Mouse (Mus musculus) frontal cortex, adult (tissue): ENCODE results near the gene Rps26.
A peak's percentile ranks its signal among the peaks of the same experiment; 100 is the strongest.

Experiments
- ATAC-seq: cut with Nextera tagmentation; 2 replicates; pipeline ENCODE4 v1.9.2; 2017; ENCODE audit warnings: mild to moderate bottlenecking, moderate library complexity, mixed read lengths; ENCODE audit not compliant: low TSS enrichment

Rps26 gene

DNA sequence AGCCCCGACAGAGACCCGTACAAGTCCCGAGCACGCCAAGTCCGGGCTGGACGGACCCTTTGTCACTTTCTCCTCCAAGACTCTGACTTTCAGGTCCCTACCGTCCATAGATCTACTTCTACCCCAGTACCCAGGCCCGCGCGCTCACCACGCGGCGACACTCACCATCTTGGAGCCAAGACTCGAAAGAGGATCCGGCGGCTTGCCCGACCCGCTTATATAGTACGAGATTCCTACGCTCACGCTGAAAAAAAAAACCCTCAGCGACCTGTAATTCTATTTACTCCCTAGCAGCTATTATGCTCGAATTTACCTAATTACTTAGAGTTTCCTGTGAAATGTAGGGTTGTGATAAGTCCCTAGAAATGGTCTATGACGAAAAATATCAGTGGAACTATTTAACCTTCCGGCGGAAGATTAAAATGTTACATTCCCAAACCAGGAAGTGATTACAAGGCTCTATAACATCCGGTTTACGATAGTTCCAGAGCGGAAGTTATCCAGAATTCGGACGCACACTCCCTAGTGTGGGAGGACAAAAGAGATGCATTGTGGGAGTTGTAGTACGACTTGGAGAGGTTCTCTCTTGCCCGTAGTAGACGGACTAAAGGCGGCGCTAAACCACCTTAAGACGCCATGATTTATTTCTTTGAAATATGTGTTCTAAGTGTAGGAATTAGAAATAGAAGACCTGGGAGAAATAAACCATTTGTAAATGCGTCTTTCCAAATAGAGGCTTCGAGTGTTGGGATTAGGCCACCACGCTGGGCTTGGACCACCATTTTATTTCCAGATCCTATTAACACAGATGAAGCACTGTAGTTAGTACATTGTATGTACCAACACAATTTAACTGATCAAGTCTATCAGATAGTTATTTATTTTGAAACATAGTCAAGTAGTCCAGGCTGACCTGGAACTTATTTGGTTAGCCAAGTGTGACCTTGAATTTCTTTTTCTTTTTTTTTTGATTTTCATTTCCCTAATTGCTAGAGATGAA is at the start of gene Rps26:
Gene Rps26, minus strand, starts transcription at position 437 of the 1,000 bp plus-strand sequence.
- peak; percentile 98 for ATAC-seq

DNA sequence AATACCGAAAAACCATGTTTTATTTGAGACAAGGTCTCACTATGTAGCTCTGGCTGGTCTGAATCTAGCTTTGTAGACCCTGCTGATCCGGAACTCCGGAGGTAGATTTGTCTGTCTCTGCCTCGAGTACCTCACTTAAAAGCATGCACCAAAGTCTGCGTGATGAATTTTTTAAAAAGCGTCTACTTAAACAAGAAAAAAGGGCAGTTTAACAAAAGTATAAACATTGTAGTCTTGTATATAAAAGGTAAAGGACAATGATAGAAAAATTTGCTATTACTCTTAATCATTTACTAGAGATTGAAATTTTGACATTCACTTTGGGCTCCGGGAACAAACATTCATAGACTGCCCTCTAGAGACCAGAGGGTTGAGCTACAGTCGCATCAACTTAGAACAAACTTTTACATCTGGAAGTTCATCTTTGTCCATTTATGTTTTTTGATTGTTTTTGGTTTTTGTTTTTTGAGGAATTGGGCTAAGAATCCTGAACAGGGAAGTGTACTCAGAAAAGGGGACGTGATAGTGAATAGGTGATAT is 48.0 kb upstream of the Rps26 start:
- ATAC-seq, result no peak

DNA sequence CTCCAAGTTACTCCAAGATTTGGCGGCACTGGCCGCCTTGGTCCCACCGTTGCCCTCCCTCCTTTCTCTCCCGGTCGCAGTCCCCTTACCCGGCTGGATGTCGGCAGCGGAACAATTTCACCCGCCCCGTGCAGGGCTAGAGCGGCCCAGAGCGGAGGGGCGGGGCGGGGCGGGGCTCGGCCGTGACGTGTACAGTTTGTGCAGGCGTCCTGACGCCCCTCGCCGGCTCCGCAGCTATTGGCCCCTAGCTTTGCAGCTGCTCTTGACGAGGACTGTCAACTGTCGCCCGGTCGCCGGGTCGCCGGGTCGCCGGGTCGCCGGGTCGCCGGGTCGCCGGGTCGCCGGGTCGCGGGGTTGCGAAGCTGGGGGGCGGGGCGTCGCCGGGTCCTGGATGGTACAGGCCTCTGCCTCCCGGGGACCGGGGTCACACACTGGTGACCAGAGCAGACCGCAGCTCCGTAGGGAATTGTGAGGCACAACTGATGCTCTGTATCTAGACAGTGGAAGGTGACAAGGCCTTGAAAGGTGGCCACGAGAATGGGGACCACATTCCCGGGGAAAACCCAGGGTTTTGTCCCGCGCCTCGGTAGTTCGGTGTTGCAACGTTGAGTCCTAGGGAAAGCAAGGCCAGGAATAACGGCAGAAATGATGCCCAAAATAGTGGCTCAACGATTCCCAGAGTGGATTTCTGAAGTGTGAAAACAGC is 47.4 kb upstream of the Rps26 start, which contains the start of gene Suox:
Gene Suox, minus strand, starts transcription at position 311 of the 706 bp plus-strand sequence.
- ATAC-seq, result peak; percentile 79

DNA sequence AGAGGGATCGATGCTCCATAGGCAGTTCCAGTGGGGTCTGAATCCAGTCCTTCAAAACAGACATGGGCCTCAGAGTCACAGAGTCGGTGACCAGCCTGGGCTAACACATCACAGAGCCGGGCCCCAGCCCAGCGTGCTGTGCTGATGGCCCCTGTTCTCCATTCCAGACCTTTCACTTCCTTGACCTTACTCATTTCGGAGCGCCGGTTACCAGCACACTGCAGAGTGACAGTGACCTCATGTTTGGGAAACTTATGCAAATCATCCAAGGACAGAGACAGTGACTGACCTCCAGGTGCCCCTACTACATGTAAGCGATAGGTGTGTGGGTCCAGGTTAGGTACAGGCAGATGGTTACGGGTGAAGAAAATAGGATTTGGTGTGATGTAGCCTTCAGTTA is 44.6 kb upstream of the Rps26 start:
- ATAC-seq, result no peak

DNA sequence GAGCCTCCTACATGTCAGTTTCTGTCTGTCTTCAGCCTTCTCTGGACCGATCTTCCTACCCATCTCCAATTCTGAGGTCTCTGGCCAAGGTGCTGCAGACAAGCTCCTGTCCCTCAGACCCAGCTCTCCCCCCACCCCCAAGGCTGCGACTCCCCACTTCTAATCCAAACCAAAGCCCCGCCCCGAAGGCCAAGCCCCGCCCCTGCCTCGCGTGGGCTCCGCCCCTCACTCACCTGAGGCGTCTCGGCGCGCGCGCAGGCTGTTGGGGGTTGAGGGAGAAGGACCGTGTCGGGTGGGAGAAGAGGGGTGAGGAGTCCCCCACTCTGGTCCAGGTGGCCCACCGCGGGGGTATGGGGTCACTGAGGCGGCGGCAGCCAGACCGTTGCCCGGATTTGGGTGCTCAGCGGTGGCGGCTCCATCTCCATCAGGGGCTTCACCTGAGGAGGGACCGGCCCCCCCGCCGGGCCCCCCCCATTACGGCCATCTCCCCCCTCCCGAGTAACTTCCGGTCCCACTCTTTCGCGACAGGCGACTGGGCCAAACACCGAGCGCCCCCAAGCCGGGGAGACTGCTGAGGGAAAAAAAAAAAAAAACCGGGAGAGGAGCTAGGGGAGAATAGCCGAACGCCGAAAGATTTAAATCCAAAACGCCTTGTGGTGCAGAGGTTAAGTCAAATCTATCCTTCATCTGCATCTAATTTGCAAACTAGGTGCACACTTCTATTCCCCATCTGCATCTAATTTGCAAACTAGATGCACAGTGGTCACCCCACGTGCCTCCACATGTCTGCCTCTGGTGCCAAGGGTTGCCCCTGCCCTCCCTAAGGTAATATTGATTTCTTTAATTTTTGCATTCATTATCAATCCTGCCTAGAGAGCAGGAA is 42.5 kb upstream of the Rps26 start:
- ATAC-seq, result peak; percentile 42

DNA sequence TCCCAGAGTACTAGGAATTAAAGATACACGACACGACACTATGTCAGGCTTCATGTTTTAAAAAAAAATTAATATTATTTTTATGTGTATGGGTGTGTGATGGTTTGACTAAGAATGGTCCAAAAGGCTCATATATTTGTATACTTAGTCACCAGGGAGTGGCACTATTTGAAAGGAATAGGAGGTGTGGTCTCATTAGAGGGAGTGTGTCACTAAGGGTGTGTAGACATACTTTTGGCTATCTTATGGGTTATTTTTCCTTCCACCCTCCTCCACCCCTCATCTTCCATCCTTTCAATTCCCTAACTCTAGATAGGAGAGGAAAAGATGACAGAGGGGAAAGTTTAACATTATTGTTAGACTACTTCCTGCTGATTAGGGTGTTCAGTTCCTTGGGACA is 39.3 kb upstream of the Rps26 start:
- no peak for ATAC-seq

DNA sequence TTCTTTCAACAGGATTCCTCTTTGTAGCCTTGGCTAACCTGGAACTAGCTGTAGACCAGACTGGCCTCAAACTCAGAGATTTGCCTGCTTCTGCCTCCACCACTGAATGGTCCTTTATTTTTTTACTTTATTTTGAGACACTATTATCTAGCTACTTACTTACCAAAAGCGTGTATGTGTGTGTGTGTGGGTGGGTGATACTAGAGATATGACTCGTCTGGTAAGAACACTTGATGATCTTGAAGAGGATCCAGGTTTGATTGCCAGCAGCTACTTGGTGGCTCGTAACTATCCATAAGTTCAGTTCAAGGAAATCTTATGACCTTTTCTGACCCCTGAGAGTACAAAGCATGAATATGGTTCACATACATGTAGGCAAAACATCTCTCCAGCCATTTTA is 38.8 kb upstream of the Rps26 start:
- no peak for ATAC-seq

DNA sequence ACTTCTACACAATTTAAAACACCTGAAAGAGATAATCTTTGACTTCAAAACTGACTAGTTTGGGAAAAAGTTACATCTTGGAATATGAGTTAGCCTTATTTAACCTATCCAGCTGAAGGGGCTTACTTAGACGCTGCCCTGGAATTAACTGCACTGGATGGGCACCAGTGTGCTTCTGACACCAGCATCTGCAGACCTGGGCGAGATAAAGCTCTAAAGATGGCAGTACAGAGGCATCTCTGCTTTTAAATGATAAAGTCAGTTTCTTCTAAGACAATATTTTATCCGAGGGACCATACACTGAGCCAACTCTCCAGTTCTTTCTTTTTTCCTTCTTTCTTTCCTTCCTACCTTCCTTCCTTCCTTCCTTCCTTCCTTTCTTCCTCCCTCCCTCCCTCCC is 38.3 kb upstream of the Rps26 start:
- ATAC-seq, result no peak

DNA sequence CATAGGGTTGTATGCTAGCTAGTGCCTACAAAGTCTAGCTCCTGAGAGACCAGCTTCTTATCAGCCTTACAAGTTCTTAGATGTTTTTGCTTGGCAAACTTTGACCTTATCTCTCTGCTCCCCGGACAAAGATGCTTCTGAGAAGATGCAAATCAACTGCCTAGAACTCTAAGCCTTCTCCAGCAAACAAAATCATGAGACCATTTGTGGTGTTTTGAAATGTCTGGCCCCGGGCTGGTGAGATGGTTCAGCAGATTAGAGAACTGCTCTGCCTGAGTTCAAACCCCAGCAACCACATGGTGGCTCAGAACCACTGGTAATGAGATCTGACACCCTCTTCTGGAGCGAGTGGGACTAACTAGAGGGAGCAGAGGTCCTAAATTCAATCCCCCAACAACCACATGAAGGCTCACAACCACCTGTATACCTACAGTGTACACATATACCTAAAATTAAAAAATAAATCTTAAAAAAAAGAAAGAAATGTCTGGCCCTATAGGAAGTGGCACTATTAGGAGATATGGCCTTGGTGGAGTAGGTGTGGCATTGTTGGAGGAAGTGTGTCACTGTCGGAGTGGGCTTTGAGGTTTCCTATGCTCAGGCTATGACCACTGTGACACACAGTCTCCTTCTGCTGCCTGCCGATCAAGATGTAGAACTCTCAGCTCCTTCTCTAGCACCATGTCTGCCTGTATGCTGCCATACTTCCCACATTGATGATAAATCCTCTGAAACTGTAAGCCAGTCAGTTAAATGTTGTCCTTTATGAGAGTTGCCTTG is 37.1 kb upstream of the Rps26 start:
- no peak for ATAC-seq

DNA sequence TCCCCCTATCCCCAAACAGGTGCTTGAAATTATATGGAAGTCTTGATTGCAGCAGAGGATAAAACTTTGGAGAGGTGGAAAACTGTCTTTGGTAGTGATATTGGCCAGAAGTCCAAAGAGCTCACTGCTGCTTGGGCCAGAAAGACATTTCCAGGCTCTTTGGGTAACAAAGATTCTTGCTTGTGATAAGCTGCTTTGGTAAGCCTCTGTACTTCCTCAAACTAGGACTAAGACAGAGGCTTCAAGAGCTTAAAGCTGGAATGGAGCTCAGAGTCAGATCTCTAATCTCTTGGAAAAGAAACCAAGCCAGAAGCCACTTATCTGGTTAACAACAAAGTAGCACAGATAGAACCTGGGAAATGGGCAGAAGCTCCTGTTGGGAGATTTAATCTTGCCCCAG is 35.9 kb upstream of the Rps26 start:
- ATAC-seq, result no peak

DNA sequence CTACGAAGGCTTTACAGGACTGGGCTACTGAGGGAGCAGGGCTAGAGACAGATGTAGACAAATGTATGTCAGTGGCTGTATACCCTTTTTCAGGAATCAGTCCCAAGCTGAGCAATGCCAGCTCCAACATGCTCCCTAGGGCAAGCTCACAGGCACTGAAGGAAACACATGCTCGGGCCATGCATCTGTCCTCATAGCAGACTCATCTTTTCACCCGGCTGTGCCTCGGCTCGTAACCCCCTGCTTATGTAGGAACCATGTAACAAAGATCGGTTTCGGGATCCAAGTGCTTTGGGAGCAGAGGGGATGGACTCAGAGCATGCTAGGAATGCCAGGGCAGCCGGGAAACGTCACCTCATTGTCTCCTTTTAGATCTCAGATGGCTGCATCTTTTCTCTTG is 32.9 kb upstream of the Rps26 start:
- ATAC-seq, result no peak

DNA sequence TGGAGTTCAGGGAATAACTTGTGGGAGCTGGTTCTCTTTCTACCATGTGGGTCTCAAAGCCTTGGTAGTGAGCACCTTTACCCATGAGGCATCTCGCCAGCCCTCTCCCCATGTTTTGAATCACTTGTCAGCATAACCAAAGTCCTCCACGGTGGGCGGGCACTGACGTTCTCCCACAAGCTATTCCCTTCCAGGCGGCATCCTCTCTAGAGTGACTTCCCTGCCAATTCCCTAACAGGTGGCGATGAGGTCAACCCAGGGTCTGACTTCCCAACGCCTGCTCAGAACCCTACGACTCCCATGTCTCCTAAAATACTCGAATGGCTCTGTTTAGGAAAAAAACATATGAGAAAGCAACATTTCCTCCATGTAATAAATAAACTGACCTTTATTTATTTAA is 31.3 kb upstream of the Rps26 start:
- no peak for ATAC-seq

DNA sequence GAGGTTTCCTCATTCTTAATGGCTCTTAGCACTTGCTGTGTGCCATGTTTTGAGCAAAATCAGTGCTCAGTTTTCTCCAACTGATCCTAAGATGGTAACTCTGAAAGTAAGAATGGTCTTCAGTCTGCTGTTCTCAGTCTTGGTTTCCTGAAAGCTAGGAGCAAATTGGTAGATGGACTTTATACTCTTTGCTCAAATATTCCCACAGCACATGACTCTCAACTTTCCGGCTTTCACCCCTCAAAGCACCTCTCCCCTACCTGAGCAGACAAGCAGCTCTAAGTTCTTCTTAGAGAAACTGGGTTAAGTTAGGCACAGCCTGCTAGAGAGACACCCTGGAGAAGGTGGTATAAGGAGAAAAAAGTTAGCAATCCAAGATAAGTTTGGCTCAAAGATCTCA is 30.2 kb upstream of the Rps26 start:
- no peak for ATAC-seq

DNA sequence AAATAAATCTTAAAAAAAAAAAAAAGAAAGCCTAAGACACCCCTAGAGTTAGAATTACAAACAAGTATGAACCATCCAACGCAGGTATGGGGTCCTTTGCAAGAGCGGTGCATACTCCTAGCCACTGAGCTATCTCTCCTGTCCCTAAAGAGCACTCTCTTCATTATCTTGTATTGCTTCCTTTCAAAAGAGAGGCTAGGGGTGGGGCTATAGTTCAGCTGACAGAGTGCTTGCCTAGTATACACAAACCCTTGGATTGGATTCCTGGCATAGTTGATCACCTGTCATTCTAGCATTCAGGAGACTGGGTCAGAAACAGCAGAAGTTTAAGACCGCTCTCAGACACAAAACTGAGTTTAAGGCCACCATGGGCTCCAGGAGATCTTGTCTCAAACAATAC is 28.7 kb upstream of the Rps26 start:
- no peak for ATAC-seq

DNA sequence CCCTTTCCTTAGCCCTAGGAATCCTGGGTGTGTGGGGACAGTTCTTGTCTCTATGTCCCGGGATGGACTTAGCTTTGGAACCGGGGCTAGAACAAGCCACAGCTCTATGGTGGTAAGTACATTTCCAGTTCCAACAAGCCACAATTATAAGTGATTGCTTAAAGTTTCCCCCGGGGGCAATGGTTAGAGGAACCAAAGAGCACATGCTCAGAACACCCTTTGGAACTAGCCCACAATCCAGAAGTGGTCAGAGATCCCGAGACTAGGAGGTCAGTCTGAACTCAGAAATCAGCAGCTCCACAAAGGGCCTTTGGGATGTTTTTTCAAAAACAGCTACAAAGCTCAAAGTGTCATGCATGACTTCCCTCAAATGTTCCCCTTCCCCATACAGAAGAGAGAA is 27.3 kb upstream of the Rps26 start:
- ATAC-seq, result no peak

DNA sequence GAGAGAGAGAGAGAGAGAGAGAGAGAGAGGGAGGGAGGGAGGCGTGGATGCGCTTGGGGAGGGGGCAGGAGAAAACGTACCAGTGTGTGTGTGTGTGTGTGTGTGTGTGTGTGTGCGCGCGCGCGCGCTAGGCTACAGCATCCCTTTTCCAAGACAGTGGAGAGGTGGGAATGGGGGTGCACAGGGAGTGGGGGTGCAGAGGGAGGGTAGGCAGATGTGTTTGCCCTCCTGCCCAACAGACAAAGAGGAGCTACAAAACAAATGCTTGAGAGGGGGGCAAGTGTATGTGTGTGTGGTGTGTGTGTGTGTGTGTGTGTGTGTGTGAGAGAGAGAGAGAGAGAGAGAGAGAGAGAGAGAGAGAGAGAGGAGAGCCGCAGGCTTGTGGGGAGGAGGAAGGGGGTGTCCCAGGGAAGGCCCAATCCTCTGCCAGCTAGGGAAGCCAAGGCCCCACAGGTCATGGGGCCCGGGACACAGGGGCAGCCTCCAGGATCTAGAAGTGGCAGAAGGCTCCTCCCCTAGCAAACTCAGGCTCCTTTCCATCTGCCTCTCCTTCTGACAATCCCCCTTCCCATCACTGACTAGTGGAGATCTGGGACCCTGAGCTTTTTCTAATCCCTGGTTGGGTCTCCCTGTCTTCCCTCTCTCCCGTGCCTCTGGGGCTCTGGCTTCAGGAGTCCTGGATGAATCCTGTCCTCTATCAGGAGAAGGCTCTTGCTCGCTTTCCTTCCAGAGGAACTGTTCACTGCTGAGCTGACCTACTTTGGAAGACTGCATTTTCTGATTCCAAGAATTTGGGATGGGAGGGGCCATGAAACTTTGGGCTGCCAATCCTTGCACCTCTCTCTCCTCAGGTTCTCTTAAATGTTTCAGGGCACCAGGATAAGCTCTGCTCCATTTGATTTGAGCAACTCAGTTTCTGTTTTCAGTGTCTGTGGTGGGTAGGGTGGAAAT is 19.9 kb upstream of the Rps26 start:
- ATAC-seq, result peak; percentile 64

DNA sequence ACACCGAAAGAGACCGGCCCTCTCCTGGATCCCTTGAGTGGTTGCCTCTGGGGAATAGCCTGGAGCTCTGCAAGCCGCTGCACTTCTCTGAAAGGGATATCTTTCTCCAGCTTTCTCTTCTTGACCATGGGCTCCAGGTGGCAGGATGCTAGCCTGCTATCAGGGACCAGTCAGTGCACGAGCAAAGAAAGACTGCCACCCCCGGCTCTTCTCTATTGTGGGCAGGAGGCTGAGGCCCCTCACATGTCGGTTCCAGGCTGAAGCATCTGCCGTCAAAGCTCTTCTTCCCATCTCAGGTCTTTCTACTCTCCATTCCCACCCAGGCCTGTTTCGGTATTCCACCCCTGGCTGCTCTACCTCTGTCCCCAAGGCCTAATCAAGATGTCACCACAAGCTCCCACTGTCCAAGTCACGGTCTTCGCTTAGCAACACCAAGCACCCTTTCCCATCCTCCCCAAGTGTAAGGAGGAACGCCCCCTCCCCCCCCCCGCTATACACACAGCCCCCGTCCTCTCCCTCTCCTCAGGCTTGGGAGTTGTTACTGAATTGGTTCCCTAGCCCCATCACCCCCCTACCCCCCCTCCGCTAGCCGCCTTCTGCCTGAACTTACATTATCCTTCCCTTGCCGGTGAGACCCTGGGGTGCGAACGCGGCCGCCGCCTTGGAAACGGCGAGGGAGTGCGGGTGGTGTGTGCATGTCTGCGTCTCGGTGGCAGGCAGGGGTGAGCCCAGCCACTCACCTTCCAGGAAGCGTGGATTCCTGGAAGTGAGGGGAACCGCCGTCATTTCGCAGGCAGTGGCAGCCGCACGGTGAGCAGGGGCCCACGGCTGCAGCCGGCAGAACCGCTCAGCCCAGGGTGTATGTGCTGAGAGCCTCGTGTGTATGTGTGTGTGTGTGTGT is 18.8 kb upstream of the Rps26 start, which contains the start of gene Ikzf4:
Gene Ikzf4, minus strand, starts transcription at position 881 of the 901 bp plus-strand sequence.
- peak; percentile 73 for ATAC-seq

DNA sequence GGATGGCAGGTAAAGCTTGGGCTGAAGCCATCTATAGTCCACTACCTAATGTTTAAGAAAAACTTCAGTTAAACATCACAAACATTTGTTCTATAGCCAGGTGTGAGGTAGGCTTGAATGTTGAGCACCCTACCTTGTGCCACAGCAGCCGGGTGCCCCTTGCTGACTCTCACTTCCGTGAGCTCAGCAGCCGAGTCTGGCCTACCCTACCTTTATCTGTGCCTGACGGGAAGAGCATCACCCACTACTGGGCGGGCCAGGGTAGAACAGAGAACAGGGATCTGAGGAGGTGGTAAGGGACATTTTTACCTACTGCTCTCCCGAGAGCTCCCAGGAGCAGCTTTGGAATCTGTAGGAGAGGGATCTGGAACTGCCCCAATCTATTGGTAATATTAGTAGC is 16.2 kb upstream of the Rps26 start:
- no peak for ATAC-seq

DNA sequence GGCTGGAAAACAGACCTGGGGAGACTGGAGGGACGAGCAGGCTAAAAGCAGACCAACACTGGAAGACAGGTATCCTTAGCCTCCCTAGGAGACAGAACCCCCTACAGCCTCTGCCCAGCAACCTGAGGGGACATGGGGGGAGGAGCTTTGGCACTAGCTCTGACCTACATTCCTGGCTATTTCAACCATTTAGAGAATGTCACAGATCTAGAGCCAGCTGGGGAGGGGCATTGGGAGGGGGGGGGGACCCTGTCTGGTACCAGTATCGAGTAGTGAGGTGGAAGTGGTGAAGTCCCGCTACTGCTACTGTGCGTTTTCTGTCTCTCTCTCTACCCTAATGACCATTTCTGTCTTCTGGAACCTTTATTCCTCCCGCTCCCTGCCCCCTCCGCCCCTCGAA is 15.3 kb upstream of the Rps26 start:
- no peak for ATAC-seq
